Mouse (Mus musculus) forebrain, embryonic 16.5 days (tissue): ENCODE measurements around the gene Spon1. TPM values are rescaled to one million over a fixed set of nuclear protein-coding genes. Genes with fewer than 3 reads are reported as not detected.
A peak's percentile ranks its signal among the peaks of the same experiment; 100 is the strongest.

Experiments used
- ATAC-seq: fragments of 200-750 bp; cut with Nextera tagmentation; 2 replicates; pipeline ENCODE4 v1.8.0; 2017; ENCODE audit warnings: mild to moderate bottlenecking, moderate library complexity
- H3K27ac ChIP-seq: fragments of 300-500 bp; sonication (generic); 2 replicates; pipeline ENCODE4 v1.5.1; 2014; ENCODE audit warnings: low read length, control low read depth
- H3K27me3 ChIP-seq: fragments of 300-500 bp; sonication (generic); replicated peaks from 2 replicates; pipeline ENCODE4 v1.6.1; 2014; ENCODE audit warnings: low read length; ENCODE audit not compliant: control insufficient read depth, insufficient read depth
- H3K36me3 ChIP-seq: fragments of 300-500 bp; sonication (generic); 2 replicates; pipeline ENCODE4 v1.6.1; 2014; ENCODE audit not compliant: control insufficient read depth, insufficient read depth
- H3K4me1 ChIP-seq: fragments of 300-500 bp; sonication (generic); replicated peaks from 2 replicates; pipeline ENCODE4 v1.6.1; 2014; ENCODE audit warnings: low read length; ENCODE audit not compliant: control insufficient read depth, insufficient read depth
- H3K4me2 ChIP-seq: fragments of 300-500 bp; sonication (generic); 2 replicates; pipeline ENCODE4 v1.6.1; 2014; ENCODE audit warnings: mild to moderate bottlenecking, low read length, control low read depth
- H3K4me3 ChIP-seq: fragments of 300-500 bp; sonication (generic); replicated peaks from 2 replicates; pipeline ENCODE4 v1.5.1; 2014; ENCODE audit warnings: mild to moderate bottlenecking, low read length, control low read depth
- H3K9ac ChIP-seq: fragments of 300-500 bp; sonication (generic); replicated peaks from 2 replicates; pipeline ENCODE4 v1.6.1; 2014; ENCODE audit warnings: low read depth, low read length, control low read depth
- H3K9me3 ChIP-seq: fragments of 300-500 bp; sonication (generic); 2 replicates; pipeline ENCODE4 v1.6.1; 2016; ENCODE audit warnings: low read length; ENCODE audit not compliant: control insufficient read depth
- WGBS: fragments of 180-500 bp; shearing (Covaris S2); extraction: QIAGEN DNeasy Blood & Tissue Kit; methylation state at CpG from one replicate; pipeline ENCODE4 v1.1.7; 2014; 5-methylcytosine and 5-hydroxymethylcytosine counted together
- polyA plus RNA-seq: library from polyadenylated mRNA; unstranded; fragments of >200 nt; fragmentation: Nextera tagmentation; extraction: Ambion mirVana; gene quantifications from 2 replicates; pipeline ENCODE4 v1.2.1, GENCODE M21; 2015

Spon1 gene
- polyA plus RNA-seq, 1 experiment from 2014 or later = 19.3 TPM

- peak; percentile 33; the same call in 1 of the 2 replicates for ATAC-seq
- no peaks in the 10 kb centered on the region for H3K27me3 ChIP-seq
- no peak overlapping the region for H3K27ac ChIP-seq
- H3K9me3 ChIP-seq = no peaks in the 10 kb centered on the region
- no peak overlapping the region for H3K9ac ChIP-seq
- no peaks in the 10 kb centered on the region for H3K36me3 ChIP-seq
- no peaks in the 10 kb centered on the region for H3K4me1 ChIP-seq
- H3K4me2 ChIP-seq = no peak overlapping the region
- 85% methylated on average over 6 of the region's 6 CpGs for WGBS
- no peak overlapping the region for H3K4me3 ChIP-seq
Observed at GRCm38 (mm10) chr7:113798605-113799255, 32.9 kb downstream of the Spon1 start.

- no peak overlapping the region for H3K4me2 ChIP-seq
- no peak overlapping the region for H3K9ac ChIP-seq
- H3K9me3 ChIP-seq = no peaks in the 10 kb centered on the region
- H3K27ac ChIP-seq = no peak overlapping the region
- 74% methylated on average over 1 of the region's 1 CpGs for WGBS
- H3K36me3 ChIP-seq = no peaks in the 10 kb centered on the region
- H3K4me3 ChIP-seq = no peak overlapping the region
- ATAC-seq = no peak
- no peaks in the 10 kb centered on the region for H3K27me3 ChIP-seq
- no peaks in the 10 kb centered on the region for H3K4me1 ChIP-seq
Observed at GRCm38 (mm10) chr7:113809781-113810180, 44.0 kb downstream of the Spon1 start.

GRCm38 (mm10) chr7:113811376-113812158, 45.8 kb downstream of the Spon1 start:
- no peak for ATAC-seq
- no peaks in the 10 kb centered on the region for H3K4me1 ChIP-seq
- H3K9me3 ChIP-seq = no peaks in the 10 kb centered on the region
- H3K36me3 ChIP-seq = no peaks in the 10 kb centered on the region
- H3K27me3 ChIP-seq = no peaks in the 10 kb centered on the region
- 72% methylated on average over 10 of the region's 10 CpGs for WGBS
- no peak overlapping the region for H3K4me3 ChIP-seq
- no peak overlapping the region for H3K27ac ChIP-seq
- no peak overlapping the region for H3K9ac ChIP-seq
- H3K4me2 ChIP-seq = no peak overlapping the region

GRCm38 (mm10) chr7:113814101-113814779, 48.4 kb downstream of the Spon1 start:
- Histone ChIP-seq H3K4me1 (peaks cover 10% of the 10 kb centered on the region; the same call in 1 of the 2 replicates), H3K27ac (no peak overlapping the region), H3K4me2 (no peak overlapping the region), H3K9me3 (no peaks in the 10 kb centered on the region), H3K27me3 (no peaks in the 10 kb centered on the region), H3K4me3 (no peak overlapping the region), H3K36me3 (no peaks in the 10 kb centered on the region), H3K9ac (no peak overlapping the region)
- WGBS = 25% methylated on average over 10 of the region's 10 CpGs
- ATAC-seq = no peak

- 66% methylated on average over 5 of the region's 5 CpGs for WGBS
- Histone ChIP-seq H3K4me1 (peaks cover 10% of the 10 kb centered on the region), H3K9ac (no peak overlapping the region), H3K27ac (no peak overlapping the region), H3K9me3 (no peaks in the 10 kb centered on the region), H3K36me3 (no peaks in the 10 kb centered on the region), H3K27me3 (no peaks in the 10 kb centered on the region), H3K4me2 (no peak overlapping the region), H3K4me3 (no peak overlapping the region)
- ATAC-seq = no peak
Observed at GRCm38 (mm10) chr7:113815726-113816125, 49.9 kb downstream of the Spon1 start.

- no peak overlapping the region for H3K27ac ChIP-seq
- no peak for ATAC-seq
- 72% methylated on average over 7 of the region's 7 CpGs for WGBS
- H3K36me3 ChIP-seq = no peaks in the 10 kb centered on the region
- H3K4me1 ChIP-seq = peaks cover 10% of the 10 kb centered on the region
- no peaks in the 10 kb centered on the region for H3K9me3 ChIP-seq
- H3K4me3 ChIP-seq = no peak overlapping the region
- H3K27me3 ChIP-seq = no peaks in the 10 kb centered on the region
- H3K9ac ChIP-seq = no peak overlapping the region
- H3K4me2 ChIP-seq = no peak overlapping the region
Observed at GRCm38 (mm10) chr7:113816827-113817334, 51.1 kb downstream of the Spon1 start.

GRCm38 (mm10) chr7:113818116-113818515, 52.3 kb downstream of the Spon1 start:
- no peak overlapping the region for H3K4me2 ChIP-seq
- H3K27me3 ChIP-seq = no peaks in the 10 kb centered on the region
- ATAC-seq = no peak
- H3K9me3 ChIP-seq = no peaks in the 10 kb centered on the region
- H3K36me3 ChIP-seq = no peaks in the 10 kb centered on the region
- WGBS = 65% methylated on average over 6 of the region's 6 CpGs
- H3K4me3 ChIP-seq = no peak overlapping the region
- peaks cover 10% of the 10 kb centered on the region for H3K4me1 ChIP-seq
- no peak overlapping the region for H3K9ac ChIP-seq
- H3K27ac ChIP-seq = no peak overlapping the region

GRCm38 (mm10) chr7:113820213-113820612, 54.4 kb downstream of the Spon1 start:
- Histone ChIP-seq H3K9me3 (no peaks in the 10 kb centered on the region), H3K9ac (no peak overlapping the region), H3K4me3 (no peak overlapping the region), H3K36me3 (no peaks in the 10 kb centered on the region), H3K4me2 (no peak overlapping the region), H3K27me3 (no peaks in the 10 kb centered on the region), H3K27ac (no peak overlapping the region), H3K4me1 (peaks cover 10% of the 10 kb centered on the region)
- 35% methylated on average over 2 of the region's 2 CpGs for WGBS
- peak; percentile 87 for ATAC-seq

GRCm38 (mm10) chr7:113823026-113823425, 57.2 kb downstream of the Spon1 start:
- H3K27ac ChIP-seq = no peak overlapping the region
- peaks cover 14% of the 10 kb centered on the region for H3K4me1 ChIP-seq
- H3K9me3 ChIP-seq = no peaks in the 10 kb centered on the region
- ATAC-seq = no peak
- no peaks in the 10 kb centered on the region for H3K27me3 ChIP-seq
- no peak overlapping the region for H3K4me3 ChIP-seq
- no peak overlapping the region for H3K9ac ChIP-seq
- WGBS = 62% methylated on average over 3 of the region's 3 CpGs
- H3K4me2 ChIP-seq = no peak overlapping the region
- H3K36me3 ChIP-seq = no peaks in the 10 kb centered on the region
